ENCODE assay signal across 11 mouse cellular contexts in the genomic region with DNA sequence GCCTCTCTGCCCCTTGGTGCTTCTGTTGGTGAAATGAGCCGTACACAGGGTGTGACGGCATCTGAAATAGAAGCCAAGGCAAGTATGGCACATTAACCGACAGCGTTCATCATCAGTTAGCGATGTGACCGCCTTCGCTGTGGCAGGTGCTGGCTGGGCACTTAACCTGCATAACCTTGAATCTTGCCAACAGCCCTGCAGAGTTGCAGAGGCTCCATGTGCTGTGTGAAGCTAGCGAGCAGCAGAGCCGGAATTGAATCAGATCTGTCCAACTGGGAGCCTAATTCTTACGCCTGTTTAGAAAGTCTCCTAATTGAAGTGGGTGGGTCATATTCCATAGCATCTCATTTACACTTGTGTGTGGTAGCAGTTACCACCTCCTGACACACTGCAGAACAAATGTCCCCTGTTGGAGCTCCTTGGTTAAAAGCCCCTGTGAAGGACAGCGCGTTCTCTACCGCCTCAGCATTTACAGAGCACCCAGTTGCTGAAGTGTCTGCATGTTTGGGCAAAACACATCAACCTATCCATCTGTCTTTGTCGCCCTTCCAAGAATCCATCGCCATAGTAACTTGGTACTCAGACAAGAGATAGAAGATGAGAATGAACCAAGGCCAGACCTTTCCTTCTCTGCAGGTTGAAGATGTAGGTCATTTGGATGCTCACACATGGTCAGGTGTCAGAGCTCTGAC. TPM values are rescaled to one million over a fixed set of nuclear protein-coding genes. Genes with fewer than 3 reads are reported as not detected.
DNase-seq lines count a peak whose midpoint lies in the region; ATAC-seq and TF ChIP-seq lines count a peak whose summit lies in the region.
"Had no signal": no experiment of that assay in that cellular context is flagged by ENCODE, and none has a peak within 500 bp of the region (broad histone marks: within the 10 kb centered on the region; RNA-seq: fewer than 3 reads in every experiment).

No protein-coding gene starts in this region.

- H3K27me3 ChIP-seq in hindbrain, embryonic 13.5 days: no peaks in the 10 kb centered on the region
- H3K27me3 ChIP-seq in hindbrain, embryonic 10.5 days (ENCODE audit: insufficient read depth, poor library complexity, severe bottlenecking): no peaks in the 10 kb centered on the region
- no peaks in the 10 kb centered on the region for H3K27me3 ChIP-seq in hindbrain, embryonic 16.5 days (replicated peaks; ENCODE audit: control insufficient read depth, insufficient read depth, low read length)
- H3K27me3 ChIP-seq in thymus, adult 2 months (ENCODE audit: control insufficient read depth, insufficient read depth, low read length): no peaks in the 10 kb centered on the region
- H3K27me3 ChIP-seq: liver, embryonic 13.5 days had no signal

- H3K27ac ChIP-seq in hindbrain, embryonic 13.5 days: peak overlapping the region; percentile 67
- no peak overlapping the region for H3K27ac ChIP-seq in hindbrain, embryonic 10.5 days
- H3K27ac ChIP-seq in hindbrain, embryonic 16.5 days (ENCODE audit: low read depth, low read length): peak overlapping the region; percentile 53
- peak overlapping the region; percentile 49; the same call in 1 of the 2 replicates for H3K27ac ChIP-seq in olfactory bulb, adult 2 months (ENCODE audit: insufficient read depth, low read depth, low read length)
- H3K27ac ChIP-seq in thymus, adult 2 months (ENCODE audit: control insufficient read depth, insufficient read depth, low read length): no peak overlapping the region
- H3K27ac ChIP-seq: liver, embryonic 13.5 days had no signal

- TF ChIP-seq CTCF in olfactory bulb, adult 2 months (IDR thresholded peaks at IDR 0.05; ENCODE audit: insufficient read depth, low read depth, low read length): no peak
- TF ChIP-seq CTCF in thymus, adult 2 months (IDR thresholded peaks at IDR 0.05; ENCODE audit: borderline replicate concordance, control insufficient read depth, extremely low read depth, insufficient read depth, low read length, poor library complexity): no peak

- no peak overlapping the region for H3K4me2 ChIP-seq in hindbrain, embryonic 13.5 days
- no peak overlapping the region for H3K4me2 ChIP-seq in hindbrain, embryonic 16.5 days (ENCODE audit: low read length)
- H3K4me2 ChIP-seq: liver, embryonic 13.5 days had no signal

- ATAC-seq in hindbrain, embryonic 13.5 days (ENCODE audit: low FRiP score): no peak
- ATAC-seq in hindbrain, embryonic 16.5 days: peak; percentile 35

- TF ChIP-seq POLR2A in olfactory bulb, adult 2 months (IDR thresholded peaks at IDR 0.05; ENCODE audit: insufficient read depth, low read depth, low read length): no peak
- no peak for TF ChIP-seq POLR2A in thymus, adult 2 months (IDR thresholded peaks at IDR 0.05; ENCODE audit: control insufficient read depth, extremely low read depth, insufficient read depth, low read length, poor library complexity)

- no peak overlapping the region for H3K9ac ChIP-seq in hindbrain, embryonic 13.5 days
- peak overlapping the region; percentile 1; the same call in 1 of the 2 replicates for H3K9ac ChIP-seq in hindbrain, embryonic 16.5 days (ENCODE audit: low read depth, low read length)
- H3K9ac ChIP-seq: liver, embryonic 13.5 days had no signal

- 76% methylated on average over 15 of the region's 15 CpGs for WGBS in hindbrain, embryonic 13.5 days
- WGBS in hindbrain, embryonic 10.5 days: 93% methylated on average over 15 of the region's 15 CpGs
- 59% methylated on average over 15 of the region's 15 CpGs for WGBS in hindbrain, embryonic 16.5 days
- WGBS in olfactory bulb, adult 2 months: 59% methylated on average over 15 of the region's 15 CpGs
- 95% methylated on average over 15 of the region's 15 CpGs for WGBS in thymus, adult 2 months

- peaks cover 21% of the 10 kb centered on the region for H3K36me3 ChIP-seq in hindbrain, embryonic 13.5 days
- peaks cover 51% of the 10 kb centered on the region for H3K36me3 ChIP-seq in hindbrain, embryonic 10.5 days
- H3K36me3 ChIP-seq in hindbrain, embryonic 16.5 days (ENCODE audit: control insufficient read depth, insufficient read depth, low read length): peaks cover 2% of the 10 kb centered on the region
- H3K36me3 ChIP-seq in thymus, adult 2 months (ENCODE audit: control insufficient read depth, insufficient read depth, low read length): no peaks in the 10 kb centered on the region
- H3K36me3 ChIP-seq: liver, embryonic 13.5 days had no signal

- no peaks in the 10 kb centered on the region for H3K9me3 ChIP-seq in hindbrain, embryonic 13.5 days
- no peaks in the 10 kb centered on the region for H3K9me3 ChIP-seq in hindbrain, embryonic 10.5 days
- H3K9me3 ChIP-seq in hindbrain, embryonic 16.5 days (ENCODE audit: control insufficient read depth, low read length): no peaks in the 10 kb centered on the region
- H3K9me3 ChIP-seq: liver, embryonic 13.5 days had no signal

- peaks cover 23% of the 10 kb centered on the region for H3K4me1 ChIP-seq in hindbrain, embryonic 13.5 days (replicated peaks)
- peaks cover 15% of the 10 kb centered on the region; the same call in 1 of the 2 replicates for H3K4me1 ChIP-seq in hindbrain, embryonic 10.5 days (replicated peaks)
- peaks cover 8% of the 10 kb centered on the region for H3K4me1 ChIP-seq in hindbrain, embryonic 16.5 days (ENCODE audit: control insufficient read depth, insufficient read depth, low read depth, low read length)
- peaks cover 25% of the 10 kb centered on the region for H3K4me1 ChIP-seq in olfactory bulb, adult 2 months (ENCODE audit: control insufficient read depth, insufficient read depth, low read length)
- H3K4me1 ChIP-seq in thymus, adult 2 months (replicated peaks; ENCODE audit: control insufficient read depth, insufficient read depth, low read length): peaks cover 10% of the 10 kb centered on the region

- DNase-seq in hindbrain, embryonic 10.5 days (ENCODE audit: low spot score): no peak
- DNase-seq in cerebellum, adult 8-10 months: peak; percentile 67
- DNase-seq in thymus, adult 2 months: no peak
- no peak for DNase-seq in gastrocnemius, postnatal 14 days
- DNase-seq in spleen, postnatal 4 days (ENCODE audit: low spot score in 2 of 2): no peak
- DNase-seq: kidney, adult 8-10 months; liver, embryonic 13.5 days had no signal

- intact Hi-C loops in gastrocnemius, postnatal 14 days (cut with DNase I; ENCODE audit: low total_unique reads): no loop called here

- H3K4me3 ChIP-seq in hindbrain, embryonic 13.5 days: no peak overlapping the region
- no peak overlapping the region for H3K4me3 ChIP-seq in hindbrain, embryonic 10.5 days
- no peak overlapping the region for H3K4me3 ChIP-seq in hindbrain, embryonic 16.5 days (ENCODE audit: low read length)
- H3K4me3 ChIP-seq in olfactory bulb, adult 2 months (ENCODE audit: insufficient read depth, low read depth, low read length): no peak overlapping the region
- H3K4me3 ChIP-seq in thymus, adult 2 months (ENCODE audit: control insufficient read depth, insufficient read depth, low read length): no peak overlapping the region
- H3K4me3 ChIP-seq: erythroblast, embryonic 14.5 days; liver, embryonic 13.5 days had no signal

RNA-seq across cellular contexts. Expression of gene Rho, which starts 16.9 kb away (rescaled TPM):
- 0.21 and 0.58 TPM in 2 replicates for polyA plus RNA-seq in hindbrain, embryonic 13.5 days (2015; fragmentation: Nextera tagmentation; extraction: Ambion mirVana)
- polyA plus RNA-seq in hindbrain, embryonic 10.5 days (2016; fragmentation: Nextera tagmentation; extraction: Ambion mirVana): 0.20 and 0.37 TPM in 2 replicates
- 0.35 and 0.50 TPM in 2 replicates for polyA plus RNA-seq in hindbrain, embryonic 16.5 days (2015; fragmentation: Nextera tagmentation; extraction: Ambion mirVana)
- polyA plus RNA-seq in olfactory bulb, adult 2 months (2012; ENCODE audit: insufficient read depth, insufficient read length, low replicate concordance, missing spikeins): not detected in 2 replicates
- polyA plus RNA-seq in thymus, adult 2 months (2012; rRNA removed): 0.37 and 1.3 TPM in 2 replicates
- under 1 TPM; 0.14 to 0.22 TPM for total RNA-seq in gastrocnemius, postnatal 14 days (2021)
- polyA plus RNA-seq: erythroblast, embryonic 14.5 days; liver, embryonic 13.5 days had no signal

RNA-seq across cellular contexts. Expression of gene H1foo, which starts 30.1 kb away (rescaled TPM):
- not detected in 2 replicates for polyA plus RNA-seq in hindbrain, embryonic 13.5 days (2015; fragmentation: Nextera tagmentation; extraction: Ambion mirVana)
- not detected in 2 replicates for polyA plus RNA-seq in hindbrain, embryonic 10.5 days (2016; fragmentation: Nextera tagmentation; extraction: Ambion mirVana)
- polyA plus RNA-seq in hindbrain, embryonic 16.5 days (2015; fragmentation: Nextera tagmentation; extraction: Ambion mirVana): not detected in 2 replicates
- not detected in 2 replicates for polyA plus RNA-seq in olfactory bulb, adult 2 months (2012; ENCODE audit: insufficient read depth, insufficient read length, low replicate concordance, missing spikeins)
- 0.71 and 0.81 TPM in 2 replicates for polyA plus RNA-seq in thymus, adult 2 months (2012; rRNA removed)
- not detected for total RNA-seq in gastrocnemius, postnatal 14 days (2021)
- polyA plus RNA-seq: erythroblast, embryonic 14.5 days; liver, embryonic 13.5 days had no signal

Comparison
In these comparisons a context has a peak if more than half of its experiments do, and no peak if none do; other contexts are left out.
1. H3K27ac ChIP-seq: peak in hindbrain, embryonic 13.5 days (single experiment), hindbrain, embryonic 16.5 days (single experiment) and olfactory bulb, adult 2 months (single experiment); none in hindbrain, embryonic 10.5 days (single experiment) and thymus, adult 2 months (single experiment).